Mouse (Mus musculus): ENCODE measurements around the gene Gm42669. TPM values are rescaled to one million over a fixed set of nuclear protein-coding genes. Genes with fewer than 3 reads are reported as not detected.
A peak's percentile ranks its signal among the peaks of the same experiment; 100 is the strongest.

Gene Gm42669
- polyA plus RNA-seq, 1 experiment from 2014 or later = 0.41 TPM

DNA sequence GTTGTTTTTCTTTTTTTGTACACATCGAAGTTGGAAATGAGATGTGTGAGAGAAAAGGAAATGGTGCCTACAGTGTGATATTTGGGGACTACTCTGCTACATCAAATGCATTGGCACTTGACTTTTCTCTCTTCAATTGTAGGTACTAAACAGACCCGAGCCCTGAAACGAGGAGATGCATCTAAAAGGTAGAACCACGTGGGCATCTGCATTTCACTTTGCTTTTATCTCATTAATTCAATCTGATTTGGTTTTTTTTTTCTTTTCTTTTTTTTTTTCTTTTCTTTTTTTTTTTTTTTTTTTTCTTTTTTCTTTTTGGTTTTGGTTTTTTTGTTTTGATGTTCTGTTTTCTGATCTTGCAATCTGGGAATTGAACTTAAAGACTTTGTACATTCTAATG is 91.0 kb downstream of the Gm42669 start:
- H3K9me3 ChIP-seq = no peaks in the 10 kb centered on the region
- peaks cover 11% of the 10 kb centered on the region for H3K4me1 ChIP-seq (replicated peaks)
- H3K36me3 ChIP-seq = peaks cover 10% of the 10 kb centered on the region; the same call in 1 of the 2 replicates
- no peaks in the 10 kb centered on the region for H3K27me3 ChIP-seq
- H3K4me3 ChIP-seq = peak overlapping the region; percentile 63
- WGBS = 15% methylated on average over 4 of the region's 4 CpGs
- ATAC-seq (ENCODE audit: low FRiP score, low read depth) = no peak
- H3K9ac ChIP-seq = peak overlapping the region; percentile 88
- peak overlapping the region; percentile 78 for H3K4me2 ChIP-seq
- peak overlapping the region; percentile 93; the same call in 1 of the 2 replicates for H3K27ac ChIP-seq (replicated peaks)

- Histone ChIP-seq H3K9ac (no peak overlapping the region), H3K4me2 (no peak overlapping the region), H3K4me1 (replicated peaks) (no peaks in the 10 kb centered on the region), H3K4me3 (no peak overlapping the region), H3K9me3 (no peaks in the 10 kb centered on the region), H3K27me3 (no peaks in the 10 kb centered on the region), H3K27ac (replicated peaks) (no peak overlapping the region), H3K36me3 (peaks cover 27% of the 10 kb centered on the region; the same call in 1 of the 2 replicates)
- peak; percentile 76; the same call in 1 of the 2 replicates for ATAC-seq (ENCODE audit: low FRiP score, low read depth)
- 2% methylated on average over 2 of the region's 2 CpGs for WGBS
These were observed 103.8 kb downstream of the Gm42669 start for GRCm38 (mm10) chr5:107611224-107611623.

- H3K36me3 ChIP-seq = peaks cover 47% of the 10 kb centered on the region
- no peaks in the 10 kb centered on the region for H3K9me3 ChIP-seq
- ATAC-seq (ENCODE audit: low FRiP score, low read depth) = no peak
- no peak overlapping the region for H3K4me3 ChIP-seq
- no peak overlapping the region for H3K27ac ChIP-seq (replicated peaks)
- no peaks in the 10 kb centered on the region for H3K27me3 ChIP-seq
- H3K4me2 ChIP-seq = no peak overlapping the region
- no peaks in the 10 kb centered on the region for H3K4me1 ChIP-seq (replicated peaks)
- 82% methylated on average over 6 of the region's 6 CpGs for WGBS
- no peak overlapping the region for H3K9ac ChIP-seq
These were observed 110.6 kb downstream of the Gm42669 start for GRCm38 (mm10) chr5:107617986-107618385.

GRCm38 (mm10) chr5:107621327-107621726 is 113.9 kb downstream of the Gm42669 start:
- 93% methylated on average over 3 of the region's 3 CpGs for WGBS
- Histone ChIP-seq H3K36me3 (peaks cover 44% of the 10 kb centered on the region), H3K4me3 (no peak overlapping the region), H3K9me3 (no peaks in the 10 kb centered on the region), H3K9ac (no peak overlapping the region), H3K4me1 (replicated peaks) (no peaks in the 10 kb centered on the region), H3K27ac (replicated peaks) (no peak overlapping the region), H3K27me3 (no peaks in the 10 kb centered on the region), H3K4me2 (no peak overlapping the region)
- ATAC-seq (ENCODE audit: low FRiP score, low read depth) = no peak

Other genes with a start within 250 kb of the Gm42669 start
- gene Tgfbr3, start 218.0 kb upstream of the Gm42669 start, polyA plus RNA-seq (2015; fragmentation: Nextera tagmentation; extraction: Ambion mirVana) = 6.0 and 7.5 TPM in 2 replicates
- 3.3 and 3.7 TPM in 2 replicates for gene Brdt, start 176.5 kb upstream of the Gm42669 start, polyA plus RNA-seq (2015; fragmentation: Nextera tagmentation; extraction: Ambion mirVana)
- 2.7 and 3.3 TPM in 2 replicates for gene Ephx4, start 104.9 kb upstream of the Gm42669 start, polyA plus RNA-seq (2015; fragmentation: Nextera tagmentation; extraction: Ambion mirVana)
- not detected in 2 replicates for gene Lpcat2b, start 76.1 kb upstream of the Gm42669 start, polyA plus RNA-seq (2015; fragmentation: Nextera tagmentation; extraction: Ambion mirVana)
- gene Btbd8, start 69.6 kb upstream of the Gm42669 start, polyA plus RNA-seq (2015; fragmentation: Nextera tagmentation; extraction: Ambion mirVana) = 17.5 and 19.3 TPM in 2 replicates
- gene 1700028K03Rik, start 27.1 kb downstream of the Gm42669 start, polyA plus RNA-seq (2015; fragmentation: Nextera tagmentation; extraction: Ambion mirVana) = 0.18 and 0.29 TPM in 2 replicates
- gene Rpap2, start 89.8 kb downstream of the Gm42669 start, polyA plus RNA-seq (2015; fragmentation: Nextera tagmentation; extraction: Ambion mirVana) = 21.9 and 22.9 TPM in 2 replicates
- 30.2 and 32.9 TPM in 2 replicates for gene Glmn, start 90.3 kb downstream of the Gm42669 start, polyA plus RNA-seq (2015; fragmentation: Nextera tagmentation; extraction: Ambion mirVana)
- not detected in 2 replicates for gene Gfi1, start 218.4 kb downstream of the Gm42669 start, polyA plus RNA-seq (2015; fragmentation: Nextera tagmentation; extraction: Ambion mirVana)